Mouse (Mus musculus): ENCODE measurements around the gene Cass4.

DNA sequence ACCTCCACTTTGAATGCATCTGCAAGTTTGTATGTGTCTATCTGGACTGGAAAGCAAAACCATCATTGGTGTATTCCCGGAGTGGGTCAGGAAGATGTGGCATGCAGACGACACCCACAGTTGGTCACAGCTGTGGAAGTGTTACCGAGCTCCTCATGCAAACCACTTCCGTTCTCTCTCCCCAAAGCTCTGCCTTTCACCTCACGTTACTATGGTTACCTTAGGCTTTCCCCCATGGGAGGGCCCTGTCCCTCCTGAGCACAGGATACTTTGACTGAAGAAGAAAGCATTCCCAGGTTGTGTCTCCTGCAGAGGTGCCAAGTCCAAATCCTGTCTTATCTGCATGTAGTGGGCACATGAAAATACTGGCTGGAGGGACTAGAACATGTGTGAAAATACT lies 40.2 kb downstream of the Cass4 start:
- TF ChIP-seq POLR2A (IDR thresholded peaks at IDR 0.05; ENCODE audit: insufficient read length, low read depth) (no peak), MYOG (IDR thresholded peaks at IDR 0.05; ENCODE audit: control insufficient read depth in 1 of 3, insufficient read depth in 1 of 3, insufficient read length in 2 of 3, low read depth in 2 of 3) (no peak), TCF12 (IDR thresholded peaks at IDR 0.05; ENCODE audit: insufficient read depth, poor library complexity, severe bottlenecking) (no peak)

Data from myocyte (in vitro differentiated cells).